Mouse (Mus musculus) frontal cortex, adult 2 months (tissue): Measurements from ENCODE around the gene Gm45618. TPM values are rescaled to one million over a fixed set of nuclear protein-coding genes. Genes with fewer than 3 reads are reported as not detected.

Experiments
- DNase-seq, 2 experiments: peaks; one replicate each; pipeline ENCODE4 v3.0.0; 2022; ENCODE audit warnings: low spot score in 1 of 2; ENCODE audit errors: extremely low spot score in 1 of 2
- polyA plus RNA-seq: library from polyadenylated mRNA; depleted of rRNA; stranded (reverse); fragments of >200 nt; gene quantifications from 2 replicates; pipeline ENCODE4 v1.2.3, GENCODE M21; 2012; rRNA removed

The Gm45618 gene
- polyA plus RNA-seq, 1 experiment: not detected

DNA sequence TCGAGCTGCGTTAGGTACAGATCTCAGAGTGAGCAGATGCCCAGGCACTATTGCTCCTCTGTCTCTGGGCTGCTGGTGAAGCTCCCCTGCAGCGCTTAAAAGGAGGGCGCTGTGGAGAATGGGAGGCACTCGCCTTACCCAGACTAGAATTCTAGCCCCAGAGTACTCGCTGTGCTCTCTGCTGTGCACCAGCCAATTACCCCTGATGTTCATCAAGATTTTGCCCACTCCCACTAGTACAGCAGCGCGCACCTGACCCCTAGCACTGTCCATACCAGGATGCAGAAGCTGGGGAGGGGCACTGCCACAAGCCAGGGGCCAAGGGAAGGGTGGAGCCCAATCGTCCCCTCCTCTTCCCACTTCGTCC is 49.3 kb downstream of the Gm45618 start:
- DNase-seq: no peak

DNA sequence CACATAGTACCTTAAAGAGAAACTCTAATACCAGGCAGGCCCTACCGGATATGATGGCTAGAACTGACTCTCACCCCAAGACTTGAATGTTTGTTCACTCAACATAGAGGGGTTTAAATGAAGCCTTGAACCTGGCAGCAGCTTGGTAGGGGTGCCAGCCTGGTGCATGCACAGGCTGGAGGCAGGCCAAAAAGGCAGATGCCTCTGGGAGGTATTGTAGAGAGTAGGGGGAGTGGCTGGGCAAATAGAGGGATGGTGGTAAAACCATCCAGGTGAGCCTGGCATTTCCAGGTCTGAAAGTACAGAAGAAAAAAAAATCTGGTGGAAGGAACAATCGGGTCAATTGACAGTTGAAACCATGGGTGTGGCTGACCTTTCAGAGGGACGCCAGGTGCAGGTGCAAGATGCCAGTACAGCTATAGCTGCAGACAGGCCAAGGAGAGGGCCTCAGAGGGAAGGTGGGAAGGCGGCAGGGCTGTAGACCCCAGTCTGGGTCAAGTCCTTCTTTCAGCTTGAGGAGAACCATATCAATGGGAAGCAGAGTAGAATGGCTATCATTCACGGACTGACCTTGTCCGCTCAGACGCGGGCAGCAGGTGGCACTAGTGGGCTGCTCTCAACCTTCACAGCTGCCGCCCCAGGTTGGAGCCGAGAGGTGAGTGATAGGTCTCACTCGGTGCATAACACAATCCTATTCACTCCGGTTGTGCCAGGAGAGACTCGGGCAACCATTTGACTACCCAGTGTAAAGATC is 49.9 kb downstream of the Gm45618 start:
- DNase-seq: peak in 1 of 2 experiments; percentile 80

Other genes starting within 250 kb of the Gm45618 start
- 101 and 104 TPM in 2 replicates for gene Tollip, start 202.2 kb downstream of the Gm45618 start, polyA plus RNA-seq
- 115 and 121 TPM in 2 replicates for gene Brsk2, start 171.0 kb downstream of the Gm45618 start, polyA plus RNA-seq
- gene Mob2, start 59.7 kb downstream of the Gm45618 start, polyA plus RNA-seq: 42.2 and 42.9 TPM in 2 replicates
- gene Dusp8, start 24.9 kb downstream of the Gm45618 start, polyA plus RNA-seq: 110 and 114 TPM in 2 replicates
- not detected in 2 replicates for gene Gm39115, start 15.3 kb upstream of the Gm45618 start, polyA plus RNA-seq
- not detected in 2 replicates for gene Gm45337, start 23.9 kb upstream of the Gm45618 start, polyA plus RNA-seq
- not detected in 2 replicates for gene Gm29735, start 36.4 kb upstream of the Gm45618 start, polyA plus RNA-seq
- not detected in 2 replicates for gene Gm4553, start 45.0 kb upstream of the Gm45618 start, polyA plus RNA-seq
- not detected in 2 replicates for gene Krtap5-2, start 55.3 kb upstream of the Gm45618 start, polyA plus RNA-seq
- not detected in 2 replicates for gene Gm10153, start 69.7 kb upstream of the Gm45618 start, polyA plus RNA-seq
- 0.06 and 0.13 TPM in 2 replicates for gene Krtap5-3, start 80.6 kb upstream of the Gm45618 start, polyA plus RNA-seq
- not detected in 2 replicates for gene Gm7579, start 91.1 kb upstream of the Gm45618 start, polyA plus RNA-seq
- gene Krtap5-5, start 109.2 kb upstream of the Gm45618 start, polyA plus RNA-seq: not detected in 2 replicates
- not detected in 2 replicates for gene Gm40460, start 120.3 kb upstream of the Gm45618 start, polyA plus RNA-seq
- not detected in 2 replicates for gene Gm2431, start 137.6 kb upstream of the Gm45618 start, polyA plus RNA-seq
- gene Gm4559, start 153.6 kb upstream of the Gm45618 start, polyA plus RNA-seq: not detected in 2 replicates
- gene Krtap5-1, start 176.4 kb upstream of the Gm45618 start, polyA plus RNA-seq: 0.21 TPM in 1 of 2 replicates, not detected in the other
- gene Krtap5-4, start 182.8 kb upstream of the Gm45618 start, polyA plus RNA-seq: not detected in 2 replicates